Mouse (Mus musculus) mouse embryonic stem cell (cell line): Measurements from ENCODE around the gene Ehd3.
"Not testable (repeated sequence)": the region's sequence is repeated elsewhere in the genome, so short reads cannot be mapped to it uniquely, and the experiment has no call there.

Experiments used
- in situ Hi-C, 2 experiments: fragments of 300-500 bp; cut with MboI; formaldehyde crosslinking; loops; 1 replicate in 1 of 2; 3 replicates in 1 of 2; pipeline ENCODE4 v1.14.3; 2019 to 2020; ENCODE audit warnings: low sequenced_read_pairs in 2 of 2, low pct_unique_long_range_greater_than_20kb in 1 of 2, mixed read lengths in 1 of 2; ENCODE audit not compliant: unreplicated experiment in 1 of 2

Ehd3 gene

DNA sequence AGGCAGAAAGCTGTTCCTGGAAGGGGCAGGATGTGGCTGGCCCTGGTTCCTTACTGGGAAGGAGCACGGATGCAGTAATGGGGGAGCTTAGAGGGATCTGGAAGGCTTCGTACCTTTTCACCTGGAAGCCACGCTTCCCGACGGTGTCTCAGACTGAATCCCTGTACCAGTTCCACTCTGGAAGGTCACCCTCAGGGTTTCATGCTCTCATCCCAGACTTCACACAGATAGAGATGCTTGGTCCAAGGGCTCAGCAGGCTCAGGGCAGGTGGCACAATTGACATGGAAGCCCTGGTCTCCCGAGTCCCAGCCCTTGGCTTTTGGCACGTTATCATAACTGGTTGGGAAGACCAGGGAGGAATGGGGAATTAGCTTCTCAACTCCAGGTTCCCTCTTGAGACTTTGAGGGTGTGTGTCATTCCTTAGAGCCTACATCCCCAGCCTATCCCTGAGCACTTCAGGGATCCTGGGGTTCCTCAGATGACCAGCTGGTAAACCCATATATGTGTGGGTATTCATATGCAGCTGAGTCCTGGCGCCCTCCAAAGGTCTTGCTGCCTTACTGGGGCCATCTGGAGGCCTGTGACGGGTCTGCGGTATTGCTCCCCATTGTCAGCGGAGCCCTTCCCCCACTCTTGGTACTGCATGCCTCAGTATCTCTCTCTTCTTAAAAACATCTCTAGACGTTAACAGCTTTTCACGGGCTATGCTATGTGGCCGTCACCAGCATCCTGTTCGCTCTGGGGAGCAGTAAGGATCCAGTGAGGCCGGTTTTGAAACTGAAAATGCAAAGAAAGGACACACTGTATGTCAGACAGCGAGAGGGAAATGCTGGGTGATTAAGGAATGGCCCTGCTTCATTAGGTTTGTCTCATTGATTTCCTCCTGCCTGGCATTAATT lies 19.4 kb downstream of the Ehd3 start:
- in situ Hi-C loops, result no loop called here

DNA sequence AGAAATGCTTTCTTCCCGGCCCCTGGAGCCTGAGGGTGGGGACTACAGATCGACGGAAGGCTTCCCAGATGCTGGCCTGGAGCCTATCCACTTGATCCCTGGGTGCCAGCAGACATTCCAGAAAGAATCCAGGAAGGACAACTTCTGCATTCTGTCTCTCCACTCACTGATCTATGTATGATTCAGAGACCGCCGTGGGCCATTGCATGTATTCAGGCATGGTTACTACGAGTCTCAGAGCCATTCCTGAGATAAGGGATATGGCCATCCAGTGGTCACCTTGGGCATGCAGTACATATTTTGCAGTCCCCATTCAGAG lies 20.0 kb downstream of the Ehd3 start:
- in situ Hi-C loops, result no loop called here

DNA sequence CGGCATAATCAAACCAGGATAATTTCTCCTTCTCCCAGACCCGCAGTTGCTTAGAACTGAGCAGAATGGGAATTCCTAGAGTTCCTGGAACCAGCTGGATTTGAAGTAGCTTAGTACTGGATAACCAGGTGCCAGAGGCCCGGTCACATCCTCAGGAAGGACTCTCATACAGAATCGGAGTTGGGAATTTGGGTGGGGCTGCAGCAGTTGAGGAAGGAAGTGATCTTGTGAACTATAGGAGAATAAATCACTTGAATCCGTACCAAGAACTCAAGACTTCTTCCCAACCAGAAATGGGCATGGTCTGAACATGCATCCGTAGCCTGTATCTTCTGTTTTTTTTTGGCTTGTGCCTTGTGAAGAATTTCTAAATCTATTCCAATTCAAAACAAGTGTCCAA lies 22.2 kb downstream of the Ehd3 start:
- in situ Hi-C loops, result no loop called here

DNA sequence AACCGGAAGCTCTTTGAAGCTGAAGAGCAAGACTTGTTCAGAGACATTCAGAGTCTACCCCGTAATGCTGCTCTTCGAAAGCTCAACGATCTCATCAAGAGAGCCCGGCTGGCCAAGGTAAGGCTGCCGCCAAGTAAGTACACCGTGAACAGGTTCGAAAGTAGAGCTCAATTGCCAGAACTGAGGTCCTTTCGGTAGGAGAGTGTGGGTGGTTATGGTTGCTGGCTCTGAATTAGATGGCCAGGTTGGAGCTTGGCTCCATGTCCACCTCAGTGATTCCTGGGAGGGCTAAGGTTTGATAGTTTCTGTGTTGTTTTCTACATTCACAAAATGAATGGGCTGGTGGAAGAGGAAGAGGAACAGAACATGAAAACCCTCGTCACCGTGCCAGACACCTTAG lies 23.5 kb downstream of the Ehd3 start:
- in situ Hi-C loops, result no loop called here

DNA sequence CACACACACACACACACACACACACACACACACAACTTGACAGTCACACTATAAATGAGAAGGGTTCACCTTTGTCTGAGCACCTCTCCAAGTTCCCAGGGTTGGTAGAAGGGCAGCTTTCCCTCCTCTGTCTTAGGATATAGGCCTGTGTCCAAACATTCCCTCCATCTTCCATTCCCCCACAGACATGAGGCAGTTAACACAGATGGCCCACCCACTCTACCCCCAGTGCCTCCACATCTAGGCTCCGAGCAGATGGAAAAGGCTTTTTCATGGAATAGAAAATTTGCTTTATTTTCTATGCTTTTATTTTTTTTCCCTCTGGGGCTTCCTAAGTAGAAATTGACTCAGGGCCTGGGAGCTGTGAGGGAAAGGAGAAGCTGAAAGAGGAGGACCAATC lies 26.6 kb downstream of the Ehd3 start:
- in situ Hi-C loops, result no loop called here

DNA sequence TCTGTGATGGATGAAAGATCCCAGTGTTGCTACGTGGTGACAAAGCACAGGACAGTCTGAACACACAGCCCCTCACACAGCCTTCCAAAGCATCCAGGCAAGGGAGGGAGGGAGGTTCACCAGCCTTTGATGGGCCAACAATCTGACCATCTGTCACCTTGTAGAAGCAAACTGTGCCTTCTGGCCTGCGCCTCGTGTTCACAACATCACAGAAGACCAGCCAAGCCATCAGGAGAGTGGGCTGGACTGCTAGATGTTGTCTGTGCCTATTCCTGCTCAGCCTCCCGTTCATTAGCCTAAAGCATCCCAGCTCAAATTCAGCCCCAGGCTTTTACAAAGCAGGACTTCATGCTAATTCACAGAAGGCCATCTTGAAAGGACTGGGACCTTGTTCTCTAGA lies 27.5 kb downstream of the Ehd3 start:
- in situ Hi-C loops, result no loop called here

DNA sequence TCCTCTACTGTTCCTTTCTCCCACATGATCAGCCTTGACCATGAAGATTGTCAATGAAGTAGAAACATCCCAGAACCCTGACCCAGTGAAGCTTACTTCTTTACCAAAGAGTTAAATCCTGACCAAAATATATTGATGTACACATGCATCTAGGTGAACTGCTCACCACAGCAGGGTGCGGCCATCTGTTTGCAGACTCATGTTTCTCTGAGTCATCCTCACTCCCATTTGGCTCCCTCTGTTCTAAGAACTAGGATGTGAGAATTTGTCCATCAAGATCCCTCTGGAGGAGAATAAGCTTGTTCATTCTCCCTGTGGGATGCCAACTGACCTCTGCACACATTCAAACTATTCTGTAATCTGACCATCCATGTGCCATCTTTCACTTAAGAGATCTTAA lies 29.0 kb downstream of the Ehd3 start:
- in situ Hi-C loops, result no loop called here

DNA sequence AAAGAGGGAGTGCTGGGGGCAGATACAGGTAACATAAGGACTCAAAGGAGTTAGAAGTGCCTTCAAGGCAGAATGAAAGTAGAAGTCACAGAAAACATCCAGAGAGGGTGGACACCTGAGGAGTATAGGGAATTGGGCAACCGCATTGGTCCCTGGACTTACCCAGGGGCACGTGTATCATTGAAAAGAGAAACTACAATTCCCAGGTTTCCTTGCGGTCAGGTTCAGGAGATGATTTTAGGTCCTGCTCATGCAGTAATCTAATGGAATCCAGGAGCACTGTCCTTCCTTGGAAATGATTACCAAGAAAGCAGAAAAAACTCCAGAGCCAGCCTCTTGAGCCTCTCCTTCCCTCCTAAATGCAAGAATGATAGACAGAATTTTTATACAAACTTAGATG lies 29.5 kb downstream of the Ehd3 start:
- in situ Hi-C loops, result no loop called here

DNA sequence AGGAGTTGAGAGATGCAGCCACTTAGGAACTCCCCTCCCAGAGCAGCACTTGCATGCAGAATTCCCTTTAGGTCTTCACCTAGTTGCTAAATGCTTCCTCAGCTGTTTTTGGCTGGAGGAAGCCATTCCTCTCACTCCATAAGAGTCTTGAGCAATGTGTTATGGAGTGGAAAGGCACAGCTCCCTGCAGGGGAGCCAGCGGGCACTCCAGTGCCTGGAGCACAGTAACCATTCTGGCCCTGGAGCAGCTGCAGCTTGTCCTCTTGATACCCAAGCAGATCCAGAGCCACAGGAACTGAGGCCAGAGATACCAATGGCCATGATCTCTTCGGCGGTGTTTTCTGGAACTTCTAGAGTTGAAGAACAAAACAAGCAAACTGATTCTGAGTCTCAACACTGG lies 32.7 kb downstream of the Ehd3 start:
- in situ Hi-C loops, result no loop called here

DNA sequence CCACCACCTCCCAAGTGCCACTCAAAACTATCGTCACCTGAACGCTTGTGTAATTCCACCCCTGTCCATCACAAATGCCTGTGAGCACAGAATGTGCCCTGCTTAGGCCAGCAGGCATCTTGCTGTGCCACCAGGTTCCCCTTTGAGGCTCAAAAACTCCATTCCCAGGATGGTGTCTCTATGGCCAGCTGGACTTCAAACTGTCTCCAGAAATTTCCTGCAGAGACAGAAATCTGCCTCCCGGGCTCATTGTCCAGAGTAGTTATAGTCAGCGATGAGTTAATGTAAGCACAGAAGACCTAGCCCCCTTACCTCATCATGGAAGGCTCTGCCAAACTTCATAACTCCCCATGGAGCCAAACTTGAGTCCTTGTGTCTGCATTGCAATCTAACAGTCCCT lies 33.3 kb downstream of the Ehd3 start:
- in situ Hi-C loops, result no loop called here

DNA sequence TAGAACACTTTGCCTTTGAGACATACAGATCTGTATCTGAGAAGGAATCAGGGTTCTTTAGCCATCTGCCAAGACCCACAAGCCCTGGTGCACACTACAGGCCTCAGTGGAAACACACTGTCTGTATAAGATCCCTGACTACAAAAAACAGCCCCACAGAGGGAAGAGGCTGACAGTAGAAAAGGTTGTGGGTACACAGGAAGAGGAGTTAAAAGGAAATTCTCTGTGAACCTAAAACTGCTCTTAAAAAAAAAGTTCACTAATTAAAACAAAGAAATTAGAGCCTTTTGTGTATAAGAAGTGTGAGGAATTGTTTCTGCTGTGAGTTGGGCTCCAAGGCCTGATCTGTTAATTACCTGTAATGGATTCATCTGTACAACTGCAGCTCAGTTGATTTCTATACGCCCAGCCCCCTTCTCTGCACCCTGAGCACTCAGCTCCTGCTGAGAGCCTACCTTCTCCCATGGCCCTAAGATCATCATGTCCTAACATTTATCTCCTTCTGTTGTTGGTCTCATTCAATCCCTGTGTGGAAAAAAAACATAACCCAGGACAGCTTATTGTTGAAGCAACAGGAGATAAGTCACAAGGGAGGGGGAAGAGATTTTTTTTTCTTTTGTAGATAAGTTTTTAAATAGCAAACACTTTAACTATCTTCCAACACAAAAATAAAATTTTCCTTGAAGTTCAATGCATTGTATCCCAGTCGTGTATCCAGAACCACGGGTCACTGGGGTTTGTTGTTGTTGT lies 35.3 kb downstream of the Ehd3 start:
- in situ Hi-C loops, result no loop called here

DNA sequence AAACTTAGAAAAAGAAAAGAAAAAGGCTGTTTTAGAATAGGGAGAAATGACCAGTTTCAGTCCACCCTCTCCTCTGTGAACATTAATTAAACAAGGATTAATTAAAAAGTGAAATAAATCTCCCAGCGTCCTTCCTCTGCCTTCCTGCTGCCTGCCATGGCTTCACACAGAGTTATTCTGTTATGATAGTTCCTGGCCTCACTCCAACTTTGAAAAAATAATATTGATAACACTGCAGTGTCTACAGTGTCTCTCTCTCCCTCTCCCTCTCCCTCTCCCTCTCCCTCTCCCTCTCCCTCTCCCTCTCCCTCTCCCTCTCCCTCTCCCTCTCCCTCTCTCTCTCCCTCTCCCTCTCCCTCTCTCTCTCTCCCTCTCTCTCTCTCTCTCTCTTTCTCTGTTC lies 35.9 kb downstream of the Ehd3 start:
- in situ Hi-C loops, result not testable (repeated sequence)

DNA sequence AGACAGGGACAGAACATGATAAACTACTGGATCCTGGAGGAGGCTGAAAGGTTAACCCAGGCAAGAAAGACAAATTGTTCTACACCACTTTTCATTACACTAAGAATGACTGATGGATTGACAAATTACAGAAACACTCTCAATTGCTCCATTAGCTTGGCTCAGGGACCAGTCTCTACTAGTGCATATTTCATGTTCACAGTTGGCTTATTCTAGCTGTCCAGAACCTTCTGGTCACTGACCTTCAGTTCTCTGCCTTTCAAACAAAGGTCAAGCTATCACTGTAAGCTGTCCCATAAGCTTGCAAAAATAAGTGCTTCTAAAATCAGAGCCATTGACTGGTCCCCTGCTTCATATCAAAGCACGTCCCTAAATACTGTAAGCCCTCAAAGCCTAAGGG lies 39.0 kb downstream of the Ehd3 start:
- in situ Hi-C loops, result no loop called here

DNA sequence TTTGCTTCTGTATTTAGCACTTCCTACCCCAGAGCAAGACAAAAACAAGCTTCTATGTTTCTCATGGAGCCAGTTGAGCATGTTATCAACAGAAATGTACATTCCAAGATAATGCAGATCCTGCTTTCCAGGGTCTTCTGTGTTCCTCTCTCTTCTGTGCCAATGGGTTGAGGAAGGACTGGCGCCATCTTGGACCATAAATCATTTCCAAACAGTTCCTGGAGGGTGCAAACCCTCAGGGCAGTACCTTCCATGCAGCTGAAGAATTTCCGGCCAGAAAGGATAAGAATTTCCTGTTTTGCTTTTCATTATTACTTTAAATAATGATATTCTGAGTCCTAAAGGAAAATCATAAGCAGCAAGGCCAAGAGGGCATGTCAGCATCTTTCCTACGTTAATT lies 41.7 kb downstream of the Ehd3 start:
- in situ Hi-C loops, result no loop called here

DNA sequence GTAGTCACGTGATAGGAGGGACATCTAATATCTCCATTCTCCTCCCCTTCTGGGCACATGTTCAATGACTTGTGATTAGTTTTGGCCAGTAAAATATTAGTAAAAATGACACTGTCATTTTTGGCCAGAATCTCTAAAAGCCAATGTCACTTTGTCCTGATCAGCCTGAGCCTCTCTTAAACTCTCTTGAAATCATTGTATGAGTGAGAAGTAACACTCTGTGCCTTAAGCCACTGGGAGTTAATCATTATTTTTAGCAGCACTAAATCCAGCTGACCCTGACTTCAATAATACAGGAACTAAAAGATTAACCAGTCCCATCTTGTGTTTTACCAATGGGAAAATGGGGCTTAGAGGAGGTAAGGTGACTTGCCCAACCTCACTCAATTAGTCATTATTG lies 43.5 kb downstream of the Ehd3 start:
- in situ Hi-C loops, result no loop called here

DNA sequence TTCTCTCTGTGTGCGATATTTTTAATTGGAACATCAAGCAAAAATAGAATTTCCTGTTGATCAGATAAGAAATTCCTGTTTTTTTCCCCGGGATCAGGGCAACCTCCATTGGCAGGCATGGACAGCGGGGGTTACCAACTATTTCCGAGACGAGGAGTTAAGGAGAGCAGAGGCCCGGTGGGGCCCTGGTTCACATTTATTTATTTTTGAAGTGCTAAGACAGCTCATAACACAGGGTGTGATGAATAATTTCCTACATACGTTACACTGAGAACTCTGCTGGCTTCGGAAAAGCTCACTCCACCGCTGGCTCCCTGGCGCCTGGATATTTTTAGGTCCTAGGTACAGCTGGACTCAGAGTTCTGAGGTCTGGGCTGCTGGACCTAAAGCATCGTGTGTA lies 49.1 kb downstream of the Ehd3 start:
- in situ Hi-C loops, result no loop called here

DNA sequence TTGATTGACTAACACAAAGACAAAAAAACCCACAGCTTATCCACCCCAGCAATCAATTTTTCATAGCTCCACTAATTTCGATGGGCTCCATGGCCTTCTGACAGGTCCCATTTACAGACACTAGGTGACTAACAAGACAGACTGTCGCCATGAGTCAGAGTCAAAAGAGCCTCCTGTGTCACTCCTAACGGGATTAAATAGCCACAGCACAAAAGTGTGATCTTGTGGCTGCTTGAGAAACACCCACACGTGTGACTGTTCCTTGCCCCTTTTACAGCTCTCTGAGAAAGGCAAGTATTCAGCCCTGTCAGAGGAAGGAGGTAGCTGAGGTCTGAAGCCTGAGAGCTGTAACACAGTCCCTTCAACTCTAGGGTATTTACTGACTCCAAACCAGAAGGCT lies 49.8 kb downstream of the Ehd3 start:
- in situ Hi-C loops, result no loop called here

DNA sequence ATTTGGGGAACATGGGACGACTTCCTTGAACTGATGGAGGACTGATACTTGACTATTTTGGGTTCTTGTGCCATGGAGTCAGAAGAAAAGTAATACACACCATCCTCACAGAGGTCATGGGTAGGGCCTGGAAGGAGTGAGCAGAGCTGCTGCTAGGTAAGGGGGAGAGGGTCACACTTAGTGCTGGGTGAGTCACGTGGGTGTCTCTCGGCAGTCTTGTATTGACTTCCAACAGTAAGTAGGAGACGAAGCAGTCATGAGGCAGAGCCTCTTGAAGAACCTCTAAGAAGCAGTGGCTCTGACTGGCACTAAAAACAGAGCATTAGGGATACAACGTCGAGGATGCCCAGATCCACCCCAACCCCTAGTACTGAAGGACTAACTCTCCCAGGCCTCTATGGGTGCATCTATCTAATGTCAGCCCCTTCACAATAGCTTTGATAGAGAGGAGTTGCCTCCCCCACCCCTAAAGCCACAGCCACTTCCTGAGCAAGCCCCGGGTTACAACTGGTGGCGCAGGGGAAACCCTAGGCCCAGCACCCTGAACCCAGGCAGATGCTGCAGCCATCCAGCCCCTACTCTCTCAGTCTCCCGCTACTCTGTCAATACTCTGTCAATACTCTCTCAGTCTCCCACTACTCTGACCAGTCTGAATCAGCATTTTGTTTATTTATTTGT lies 65.2 kb downstream of the Ehd3 start:
- in situ Hi-C loops, result no loop called here

DNA sequence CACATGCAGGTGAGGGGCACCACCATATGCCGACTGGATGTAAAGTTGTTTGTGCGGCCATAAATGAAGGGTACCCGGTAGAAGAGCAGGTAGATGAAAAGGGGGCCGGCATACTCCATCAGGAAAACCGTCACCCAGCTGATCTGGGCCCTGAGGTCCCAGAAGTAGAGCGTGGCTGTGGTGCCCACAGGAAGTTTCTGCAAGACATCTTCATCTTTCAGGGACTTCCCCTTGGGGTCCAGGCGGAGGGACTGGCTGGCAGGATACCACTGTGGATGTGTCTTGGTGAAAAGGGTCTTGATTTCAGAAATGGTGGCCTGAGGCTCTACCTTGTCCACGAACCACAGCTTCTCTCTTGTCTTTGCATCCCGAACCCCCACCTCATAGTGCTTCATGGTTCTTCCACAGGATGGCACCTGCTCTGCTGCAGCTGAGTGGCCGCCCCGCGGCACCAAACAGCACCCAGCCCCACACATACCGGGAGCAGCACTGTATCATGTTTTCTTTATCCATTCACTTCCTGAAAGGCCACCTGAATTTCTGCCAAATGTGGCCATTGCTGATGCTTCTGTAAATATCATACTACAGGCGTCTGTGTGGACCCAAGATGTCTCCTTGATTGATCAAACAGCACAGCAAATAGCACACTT lies 67.1 kb downstream of the Ehd3 start:
- in situ Hi-C loops, result no loop called here
